Mouse (Mus musculus) CH12.LX (cell line): ENCODE measurements at regions not wholly inside any gene's neighbourhood (a gene's known extent, or its start where the extent isn't known, plus 50 kb on each side); places are given as distances from the start of the nearest gene placed in this dataset.

Source experiments
- BHLHE40 ChIP-seq: IDR thresholded peaks from 2 replicates; pipeline ENCODE4 v1.6.1; 2011; ENCODE audit warnings: mild to moderate bottlenecking, low read depth, low read length, improper control_type of control experiment
- CTCF ChIP-seq, 2 experiments: IDR thresholded peaks in 1 of 2; conservative IDR thresholded peaks in 1 of 2; 2 replicates each; pipeline ENCODE4 v1.5.1; 2011 to 2012; ENCODE audit warnings: low read depth in 2 of 2, low read length in 2 of 2, improper control_type of control experiment in 1 of 2, inconsistent platforms in 1 of 2, mild to moderate bottlenecking in 1 of 2, moderate library complexity in 1 of 2
- EP300 ChIP-seq: IDR thresholded peaks from 2 replicates; pipeline ENCODE4 v1.6.1; 2011; ENCODE audit warnings: low read length, improper control_type of control experiment
- HCFC1 ChIP-seq: IDR thresholded peaks from 2 replicates; pipeline ENCODE4 v1.6.1; 2012; ENCODE audit warnings: low read depth, mild to moderate bottlenecking, inconsistent platforms, low read length, improper control_type of control experiment
- KAT2A ChIP-seq: IDR thresholded peaks from 2 replicates; pipeline ENCODE4 v1.6.1; 2012; ENCODE audit warnings: low read length, improper control_type of control experiment, inconsistent platforms; ENCODE audit not compliant: insufficient replicate concordance
- MEF2A ChIP-seq: IDR thresholded peaks from 2 replicates; pipeline ENCODE4 v1.6.1; 2014; ENCODE audit warnings: low read depth, mild to moderate bottlenecking, inconsistent platforms, low read length, improper control_type of control experiment, borderline replicate concordance
- NRF1 ChIP-seq: IDR thresholded peaks from 2 replicates; pipeline ENCODE4 v1.6.1; 2014; ENCODE audit warnings: low read depth, mild to moderate bottlenecking, inconsistent platforms, low read length, improper control_type of control experiment, moderate library complexity
- PAX5 ChIP-seq: IDR thresholded peaks from 2 replicates; pipeline ENCODE4 v1.6.1; 2012; ENCODE audit warnings: low read length, inconsistent platforms, mixed read lengths
- POLR2A ChIP-seq: IDR thresholded peaks from 2 replicates; pipeline ENCODE4 v1.6.1; 2011; ENCODE audit warnings: low read depth, mild to moderate bottlenecking, improper control_type of control experiment, low read length
- USF1 ChIP-seq: IDR thresholded peaks from 2 replicates; pipeline ENCODE4 v1.6.1; 2014; ENCODE audit warnings: low read depth, mild to moderate bottlenecking, inconsistent platforms, low read length, improper control_type of control experiment
- ZNF384 ChIP-seq: IDR thresholded peaks from 2 replicates; pipeline ENCODE4 v1.6.1; 2012; ENCODE audit warnings: low read depth, low read length, improper control_type of control experiment, inconsistent platforms

DNA sequence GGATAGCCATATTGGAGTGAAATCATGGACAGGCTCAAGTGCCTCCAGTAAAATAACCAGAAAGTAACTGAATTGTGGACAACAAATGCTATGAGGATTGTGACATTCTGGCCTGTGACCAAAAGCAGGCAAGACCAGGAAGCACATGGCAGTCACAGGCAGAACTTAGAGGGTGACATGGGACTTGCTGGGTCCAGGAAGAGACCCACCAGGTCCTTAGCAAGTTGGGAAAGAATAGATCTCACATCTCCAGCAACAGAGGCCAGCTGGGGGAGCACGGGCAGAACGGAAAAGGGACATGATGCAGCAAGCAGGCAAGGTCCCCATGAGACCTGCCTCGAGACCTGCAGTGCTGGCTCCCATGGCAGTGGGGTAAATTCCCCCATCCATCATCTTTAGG is 79.3 kb upstream of the Lmo4 start:
- no peak for TF ChIP-seq NRF1
- no peak for TF ChIP-seq CTCF (conservative IDR thresholded peaks at IDR 0.05 in 1 of 2, IDR thresholded peaks at IDR 0.05 in 1 of 2; ENCODE audit: low read depth in 2 of 2, low read length in 2 of 2)
- no peak for TF ChIP-seq HCFC1
- TF ChIP-seq KAT2A: no peak
- TF ChIP-seq ZNF384: no peak
- no peak for TF ChIP-seq PAX5
- no peak for TF ChIP-seq POLR2A
- no peak for TF ChIP-seq USF1
- TF ChIP-seq MEF2A: no peak
- TF ChIP-seq BHLHE40: no peak
- no peak for TF ChIP-seq EP300
